Mouse (Mus musculus): Measurements from ENCODE around the gene Rbm3.

DNA sequence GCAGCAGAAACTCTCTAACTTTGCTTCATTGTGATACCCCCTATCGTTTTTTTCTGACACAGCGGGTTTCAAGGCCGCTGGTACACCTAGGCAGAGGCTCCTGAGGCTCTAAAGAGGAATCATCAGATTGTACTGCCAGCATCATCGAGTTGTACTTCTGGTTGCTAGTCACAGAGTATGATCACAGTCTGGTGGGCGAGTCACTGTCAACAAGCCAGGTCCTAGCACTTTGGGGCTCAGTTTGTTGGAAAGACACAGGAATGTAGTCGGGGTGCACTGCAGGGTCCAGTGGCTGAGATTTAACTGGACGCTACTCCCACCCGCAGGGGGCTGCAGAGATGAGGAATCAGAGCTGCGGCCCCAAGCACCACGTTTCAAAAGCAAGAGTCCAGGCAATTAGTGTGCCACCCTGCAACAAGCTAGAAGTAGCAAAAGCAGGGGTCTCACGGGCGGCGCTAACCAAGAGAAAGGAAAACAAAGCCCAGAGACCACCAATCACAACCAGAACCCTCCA, 46.5 kb upstream of the Rbm3 start:
- TF ChIP-seq CTCF (conservative IDR thresholded peaks at IDR 0.05; ENCODE audit: insufficient read depth, insufficient read length, low read depth, low read length) (no peak), POLR2A (IDR thresholded peaks at IDR 0.05; ENCODE audit: low read depth, low read length) (no peak)
